Mouse (Mus musculus): ENCODE measurements around the gene Pepd.

Pepd gene

DNA sequence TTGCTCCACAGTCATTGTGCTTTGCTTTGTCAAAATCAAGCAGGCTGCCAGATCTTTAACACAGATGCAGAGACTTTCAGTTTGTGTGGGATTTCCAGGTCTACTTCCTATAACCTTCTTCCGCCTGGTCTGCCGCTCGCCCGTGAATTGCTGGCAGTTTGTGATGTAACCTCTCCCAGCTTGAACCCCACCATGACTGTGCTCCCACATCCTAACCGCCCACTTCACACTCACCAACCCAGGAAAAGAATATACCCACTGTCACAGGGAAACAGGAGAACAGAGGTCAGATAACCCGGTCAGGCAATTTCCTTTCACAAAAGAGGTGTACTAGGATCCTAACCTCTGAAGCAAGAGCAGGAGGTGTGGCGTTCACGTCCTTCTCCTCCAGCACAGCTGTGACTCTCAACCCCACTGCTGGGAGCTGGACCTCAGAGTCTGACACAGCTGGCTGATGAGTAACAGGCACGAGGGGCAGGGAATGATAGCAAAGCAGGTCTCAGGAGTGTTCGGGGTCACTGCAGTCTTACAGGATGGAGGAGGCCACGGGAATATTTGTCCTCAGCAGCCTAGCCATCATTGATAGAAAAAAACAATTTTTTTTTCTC is 72.5 kb downstream of the Pepd start:
- DNase-seq, result peak; percentile 19

DNA sequence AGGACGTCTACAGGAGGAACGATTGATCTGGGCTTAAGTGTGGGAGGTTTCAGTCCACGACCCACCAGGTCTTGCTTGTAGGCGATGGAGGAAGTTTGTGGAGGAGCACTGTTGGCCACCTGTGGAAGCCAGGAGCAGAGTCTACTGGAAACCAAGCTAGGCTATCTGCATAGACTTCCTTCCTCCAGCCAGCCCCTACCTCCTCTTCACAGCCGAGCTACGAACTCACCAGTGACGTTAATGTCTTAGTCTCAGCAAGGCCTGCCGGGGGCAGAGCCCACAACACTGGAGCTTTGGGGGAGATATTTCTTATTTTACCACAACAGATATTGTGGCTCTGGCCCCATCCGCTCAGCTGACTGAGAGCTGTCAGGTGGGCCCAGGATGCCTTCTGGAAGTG is 73.0 kb downstream of the Pepd start:
- DNase-seq, result no peak

DNA sequence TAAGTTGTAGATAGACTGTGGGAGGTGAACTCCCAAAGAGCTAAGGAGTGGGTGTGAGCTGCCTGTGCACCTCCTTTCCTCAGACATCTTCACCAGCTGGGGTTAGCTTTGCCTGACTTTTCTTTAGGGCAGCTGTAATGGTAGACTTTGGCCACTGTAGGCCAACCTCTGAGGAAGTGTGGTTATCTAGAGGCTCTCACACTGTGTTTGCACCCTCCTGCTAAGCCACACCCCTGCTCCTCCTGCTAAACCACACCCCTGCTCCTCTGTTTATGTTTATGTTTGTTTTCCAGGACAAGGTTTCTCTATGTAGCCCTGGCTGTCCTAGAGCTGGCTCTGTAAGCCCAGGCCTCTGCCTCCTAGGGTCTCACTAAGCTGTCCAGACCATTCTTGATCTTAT is 73.5 kb downstream of the Pepd start:
- no peak for DNase-seq

DNA sequence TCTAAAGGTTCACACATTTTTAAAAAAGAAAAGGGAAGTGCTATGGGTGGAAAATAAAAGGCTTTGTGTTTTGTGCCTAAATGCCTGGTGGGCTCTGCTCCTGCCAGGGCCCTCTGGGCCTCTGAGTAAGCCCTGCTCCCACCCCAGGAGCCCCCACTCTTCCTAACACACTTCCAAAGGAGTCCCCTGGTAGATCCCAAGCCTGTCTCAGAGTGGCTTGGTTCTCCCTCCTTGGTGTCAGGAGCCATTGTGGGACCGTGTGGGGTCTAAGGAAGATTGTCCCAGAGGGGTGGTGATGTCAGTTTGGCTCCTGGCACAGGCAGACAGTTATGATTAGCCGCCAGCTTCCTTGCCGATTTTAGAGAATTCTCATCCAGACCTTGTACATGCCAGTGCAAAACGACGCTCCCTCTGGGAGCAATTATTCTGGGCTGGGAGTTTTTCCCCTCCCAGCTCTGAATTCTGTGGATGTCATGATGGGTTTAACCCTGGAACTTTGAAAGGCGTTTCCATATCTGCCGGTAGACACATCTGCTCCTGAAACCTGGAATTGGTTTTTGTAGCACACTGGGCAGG is 74.5 kb downstream of the Pepd start:
- DNase-seq, result no peak

- no peak for DNase-seq
Observed at GRCm38 (mm10) chr7:34987258-34987657, 75.1 kb downstream of the Pepd start.

DNA sequence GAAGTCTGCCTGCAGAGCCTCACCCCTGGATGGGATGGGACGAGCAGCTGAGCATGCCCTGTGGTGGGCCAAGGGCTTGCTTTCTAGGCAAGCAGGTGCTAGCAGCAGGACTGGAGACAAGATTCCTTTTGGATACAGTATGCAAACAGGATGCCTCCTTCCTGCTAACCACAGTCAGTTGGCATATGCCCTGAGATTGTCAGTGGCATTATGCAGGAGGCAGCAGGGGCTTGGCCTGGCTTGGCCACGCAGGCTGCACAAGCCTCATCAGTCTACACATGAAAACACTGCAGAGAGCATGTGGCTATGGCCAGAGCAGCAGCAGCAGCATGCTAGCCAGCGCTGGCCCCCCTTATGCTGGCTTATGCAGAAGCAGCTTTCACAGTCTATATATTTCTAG is 76.3 kb downstream of the Pepd start:
- no peak for DNase-seq

GRCm38 (mm10) chr7:34991731-34992246 is 79.6 kb downstream of the Pepd start:
- DNase-seq, result no peak

GRCm38 (mm10) chr7:34992766-34993165 is 80.6 kb downstream of the Pepd start:
- no peak for DNase-seq

- DNase-seq, result no peak
Observed at GRCm38 (mm10) chr7:34995872-34996662, 83.9 kb downstream of the Pepd start.

DNA sequence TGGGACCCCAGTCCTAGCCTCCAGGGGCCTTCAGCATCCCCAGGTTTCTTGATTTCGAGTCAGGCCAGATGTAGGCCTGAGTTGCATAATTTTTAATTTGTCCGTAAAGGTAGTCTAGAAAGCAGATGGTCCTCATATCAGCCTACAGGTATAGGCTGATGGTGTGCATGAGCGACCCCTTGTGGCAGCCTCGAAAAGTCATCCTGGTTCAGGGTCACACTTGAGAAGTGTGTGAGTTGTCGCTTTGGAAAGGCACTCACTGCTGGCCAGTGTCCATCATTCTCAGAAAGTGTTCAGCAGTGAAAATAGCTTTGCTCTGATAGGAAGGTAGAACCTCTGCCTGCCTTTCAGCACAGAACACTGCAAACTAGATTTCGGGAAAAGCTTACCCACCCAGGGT is 88.7 kb downstream of the Pepd start:
- peak; percentile 49 for DNase-seq

GRCm38 (mm10) chr7:35003171-35003737 is 91.1 kb downstream of the Pepd start:
- no peak for DNase-seq

DNA sequence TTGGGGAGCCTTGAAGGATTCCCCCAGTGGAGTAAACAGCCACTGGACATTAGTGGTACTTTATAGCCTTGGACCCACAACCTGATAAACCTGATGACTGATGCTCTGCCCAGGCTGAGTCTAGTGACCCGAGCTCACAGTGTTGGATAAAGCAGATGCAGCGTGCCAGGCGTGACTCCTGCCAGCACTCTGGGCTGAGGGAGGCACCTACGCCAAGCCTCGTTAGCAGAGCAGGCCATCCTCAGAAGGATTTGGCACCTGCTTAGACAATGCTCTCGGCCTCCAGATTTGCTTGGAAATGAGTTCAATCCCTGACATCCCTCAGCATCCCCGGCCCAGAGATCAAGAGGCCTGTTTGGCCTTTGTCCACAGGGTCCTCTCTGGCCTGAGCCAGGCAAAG is 94.5 kb downstream of the Pepd start:
- DNase-seq, result no peak

GRCm38 (mm10) chr7:35013228-35013627 is 101.0 kb downstream of the Pepd start:
- no peak for DNase-seq

DNA sequence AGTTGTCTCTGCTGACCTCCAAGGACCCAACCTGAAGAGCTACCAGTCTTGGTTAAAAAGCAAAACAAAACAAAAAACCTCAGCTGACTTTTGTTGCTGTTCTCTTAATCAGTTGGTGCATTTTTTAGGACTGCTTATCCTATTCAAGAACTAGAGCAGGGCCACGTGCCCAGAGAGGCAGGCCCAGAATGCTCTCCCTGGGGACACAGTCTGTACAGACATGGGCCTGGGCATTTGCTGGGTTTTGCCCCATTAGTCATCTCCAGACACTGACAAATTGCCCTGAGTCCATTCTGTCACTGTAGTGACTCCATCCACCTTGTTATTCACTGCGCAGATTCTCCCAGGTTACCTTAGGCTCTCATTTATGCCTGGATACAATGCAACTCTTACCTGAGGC is 103.1 kb downstream of the Pepd start:
- no peak for DNase-seq

DNA sequence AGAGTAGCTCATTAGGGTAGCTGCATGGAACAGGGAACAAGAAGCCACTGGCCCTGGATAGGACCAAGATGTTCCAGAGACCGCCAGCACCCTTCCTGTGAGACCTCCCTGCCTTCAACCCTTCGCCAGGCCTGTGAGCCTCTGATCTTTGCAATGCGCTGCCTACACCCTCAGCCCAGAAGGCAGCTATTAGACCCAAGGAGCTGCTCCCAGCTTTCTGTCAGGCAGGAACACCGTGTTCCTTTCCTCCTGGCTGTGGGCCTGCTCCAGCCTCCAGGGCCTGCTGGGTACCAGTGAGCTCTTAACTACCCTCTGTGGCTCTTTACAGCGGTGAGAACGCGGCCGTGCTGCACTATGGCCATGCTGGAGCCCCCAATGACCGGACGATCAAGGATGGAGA is 109.2 kb downstream of the Pepd start:
- DNase-seq, result no peak

GRCm38 (mm10) chr7:35023251-35023650 is 111.1 kb downstream of the Pepd start:
- DNase-seq, result no peak

- DNase-seq, result no peak
Observed at GRCm38 (mm10) chr7:35024426-35024825, 112.2 kb downstream of the Pepd start.

- DNase-seq, result peak; percentile 80
Observed at GRCm38 (mm10) chr7:35025409-35026275, 113.5 kb downstream of the Pepd start.

- DNase-seq, result no peak
Observed at GRCm38 (mm10) chr7:35026276-35026630, 114.1 kb downstream of the Pepd start.

GRCm38 (mm10) chr7:35026838-35027291 is 114.7 kb downstream of the Pepd start:
- DNase-seq, result peak; percentile 66

- DNase-seq, result no peak
Observed at GRCm38 (mm10) chr7:35027801-35028420, 115.7 kb downstream of the Pepd start.

- no peak for DNase-seq
Observed at GRCm38 (mm10) chr7:35028559-35028958, 116.4 kb downstream of the Pepd start.

All from kidney, postnatal 14 days (tissue).